Mouse (Mus musculus): ENCODE measurements around the gene Gtpbp4. TPM values are rescaled to one million over a fixed set of nuclear protein-coding genes. Genes with fewer than 3 reads are reported as not detected.

The Gtpbp4 gene
- polyA plus RNA-seq, 1 experiment from 2014 or later, result 82.6 TPM

Small RNAs within 50 kb of the gene (microRNA-seq; reads per million reads assigned to microRNA genes)
- not detected for gene Gm22750

Other genes with a start within 250 kb of the Gtpbp4 start
- gene Wdr37, start 124.2 kb downstream of the Gtpbp4 start, polyA plus RNA-seq (2016; fragmentation: Nextera tagmentation; extraction: Ambion mirVana), result 52.8 and 53.1 TPM in 2 replicates
- 103 and 117 TPM in 2 replicates for gene Idi1, start 110.6 kb downstream of the Gtpbp4 start, polyA plus RNA-seq (2016; fragmentation: Nextera tagmentation; extraction: Ambion mirVana)
- not detected in 2 replicates for gene Gm9745, start 47.9 kb downstream of the Gtpbp4 start, polyA plus RNA-seq (2016; fragmentation: Nextera tagmentation; extraction: Ambion mirVana)
- gene Idi2, start 43.2 kb downstream of the Gtpbp4 start, polyA plus RNA-seq (2016; fragmentation: Nextera tagmentation; extraction: Ambion mirVana), result 0.11 TPM in 1 of 2 replicates, not detected in the other
- gene Larp4b, start 97.8 kb upstream of the Gtpbp4 start, polyA plus RNA-seq (2016; fragmentation: Nextera tagmentation; extraction: Ambion mirVana), result 34.2 and 34.5 TPM in 2 replicates